Mouse (Mus musculus) liver, embryonic 14.5 days (tissue): ENCODE data around the gene Gm19935. TPM values are rescaled to one million over a fixed set of nuclear protein-coding genes. Genes with fewer than 3 reads are reported as not detected.

Source experiments
- ATAC-seq: fragments of 200-750 bp; cut with Nextera tagmentation; 2 replicates; pipeline ENCODE4 v1.8.0; 2017; ENCODE audit warnings: moderate number of reproducible peaks, mild to moderate bottlenecking, moderate library complexity; ENCODE audit not compliant: insufficient read depth
- DNase-seq, 3 experiments: peaks; one replicate each; pipeline ENCODE4 v3.0.0-alpha.2; 2012 to 2013; ENCODE audit warnings: low read depth in 3 of 3, low spot score in 3 of 3
- H3K27ac ChIP-seq: fragments of 300-500 bp; sonication (generic); 2 replicates; pipeline ENCODE4 v1.5.1; 2014; ENCODE audit warnings: moderate library complexity, mild to moderate bottlenecking, control low read depth, inconsistent platforms
- H3K27me3 ChIP-seq: fragments of 300-500 bp; sonication (generic); 2 replicates; pipeline ENCODE4 v1.6.1; 2014; ENCODE audit warnings: mild to moderate bottlenecking, low read length, moderate library complexity; ENCODE audit not compliant: control insufficient read depth, insufficient read depth
- H3K36me3 ChIP-seq: fragments of 300-500 bp; sonication (generic); replicated peaks from 2 replicates; pipeline ENCODE4 v1.6.1; 2014; ENCODE audit warnings: low read depth; ENCODE audit not compliant: control insufficient read depth, insufficient read depth
- H3K4me1 ChIP-seq, 2 experiments: fragments of 200-500 bp in 1 of 2; fragments of 300-500 bp in 1 of 2; sonication (generic) in 1 of 2; replicated peaks; 2 replicates each; pipeline ENCODE4 v1.6.1; 2012 to 2014; ENCODE audit warnings: antibody characterized with exemption in 1 of 2, inconsistent platforms in 1 of 2, low read length in 1 of 2; ENCODE audit not compliant: control insufficient read depth in 2 of 2, insufficient read depth in 2 of 2
- H3K4me2 ChIP-seq: fragments of 300-500 bp; sonication (generic); 2 replicates; pipeline ENCODE4 v1.6.1; 2014; ENCODE audit warnings: low read depth, mild to moderate bottlenecking, control low read depth, moderate library complexity
- H3K4me3 ChIP-seq, 2 experiments: fragments of 200-500 bp in 1 of 2; fragments of 300-500 bp in 1 of 2; sonication (generic) in 1 of 2; 2 replicates each; pipeline ENCODE4 v1.5.1; 2012 to 2014; ENCODE audit warnings: low read depth in 2 of 2, low read length in 2 of 2, mild to moderate bottlenecking in 2 of 2, control low read depth in 1 of 2, inconsistent platforms in 1 of 2, moderate library complexity in 1 of 2; ENCODE audit not compliant: insufficient read depth in 1 of 2
- H3K9ac ChIP-seq: fragments of 300-500 bp; sonication (generic); replicated peaks from 2 replicates; pipeline ENCODE4 v1.6.1; 2014; ENCODE audit warnings: mild to moderate bottlenecking, control low read depth, moderate library complexity
- H3K9me3 ChIP-seq: fragments of 300-500 bp; sonication (generic); 2 replicates; pipeline ENCODE4 v1.6.1; 2016; ENCODE audit warnings: low read length, mixed read lengths; ENCODE audit not compliant: control insufficient read depth
- CTCF ChIP-seq: IDR thresholded peaks from 2 replicates; pipeline ENCODE4 v1.5.1; 2016; ENCODE audit warnings: antibody characterized with exemption, low read depth, control low read depth
- EP300 ChIP-seq: IDR thresholded peaks from 2 replicates; pipeline ENCODE4 v1.6.1; 2016; ENCODE audit warnings: antibody characterized with exemption, low read depth
- WGBS: fragments of 180-500 bp; shearing (Covaris S2); extraction: QIAGEN DNeasy Blood & Tissue Kit; methylation state at CpG from one replicate; pipeline ENCODE4 v1.1.7; 2014; ENCODE audit not compliant: insufficient replicate concordance; 5-methylcytosine and 5-hydroxymethylcytosine counted together
- polyA plus RNA-seq, 2 experiments: library from polyadenylated mRNA; depleted of rRNA in 1 of 2; stranded (reverse) in 1 of 2; unstranded in 1 of 2; fragments of >200 nt; fragmentation: Nextera tagmentation in 1 of 2; extraction: Ambion mirVana in 1 of 2; gene quantifications; 2 replicates each; pipeline versions ENCODE4 v1.2.1 to v1.2.3; 2012 to 2014

Gene Gm19935
- polyA plus RNA-seq, 2 experiments, result not detected

GRCm38 (mm10) chr8:90856171-90856570, 39.0 kb upstream of the Gm19935 start:
- TF ChIP-seq CTCF, result no peak
- TF ChIP-seq EP300, result no peak
- Histone ChIP-seq H3K36me3 (no peaks in the 10 kb centered on the region), H3K27me3 (no peaks in the 10 kb centered on the region), H3K9me3 (no peaks in the 10 kb centered on the region), H3K4me1 (peaks cover 0 to 7% of the 10 kb centered on the region in 2 experiments; a peak in 2 of 4 replicates), H3K4me2 (no peak overlapping the region), H3K9ac (no peak overlapping the region), H3K4me3 (no peak overlapping the region), H3K27ac (no peak overlapping the region)
- DNase-seq (no peak), ATAC-seq (no peak)
- WGBS, result 58% methylated on average over 3 of the region's 3 CpGs

GRCm38 (mm10) chr8:90854671-90855161, 37.5 kb upstream of the Gm19935 start:
- TF ChIP-seq EP300 (no peak), CTCF (no peak)
- Histone ChIP-seq H3K36me3 (no peaks in the 10 kb centered on the region), H3K27ac (no peak overlapping the region), H3K4me2 (no peak overlapping the region), H3K4me1 (peaks cover 0 to 7% of the 10 kb centered on the region in 2 experiments; a peak in 2 of 4 replicates), H3K9ac (no peak overlapping the region), H3K27me3 (no peaks in the 10 kb centered on the region), H3K9me3 (no peaks in the 10 kb centered on the region), H3K4me3 (no peak overlapping the region)
- 12% methylated on average over 10 of the region's 10 CpGs for WGBS
- DNase-seq (no peak), ATAC-seq (no peak)

- DNase-seq, result no peak
- Histone ChIP-seq H3K4me1 (peaks cover 0 to 7% of the 10 kb centered on the region in 2 experiments; a peak in 2 of 4 replicates), H3K4me2 (no peak overlapping the region), H3K9ac (no peak overlapping the region), H3K27me3 (no peaks in the 10 kb centered on the region), H3K27ac (no peak overlapping the region), H3K4me3 (no peak overlapping the region), H3K36me3 (no peaks in the 10 kb centered on the region), H3K9me3 (no peaks in the 10 kb centered on the region)
- 66% methylated on average over 9 of the region's 9 CpGs for WGBS
- ATAC-seq, result no peak
- no peak for TF ChIP-seq EP300
- no peak for TF ChIP-seq CTCF
Measured at GRCm38 (mm10) chr8:90853971-90854670, 36.9 kb upstream of the Gm19935 start.

GRCm38 (mm10) chr8:90851544-90851943, 34.4 kb upstream of the Gm19935 start:
- Histone ChIP-seq H3K4me1 (peaks cover 0 to 7% of the 10 kb centered on the region in 2 experiments; a peak in 2 of 4 replicates), H3K9me3 (no peaks in the 10 kb centered on the region), H3K27ac (no peak overlapping the region), H3K27me3 (no peaks in the 10 kb centered on the region), H3K4me3 (no peak overlapping the region), H3K4me2 (no peak overlapping the region), H3K36me3 (no peaks in the 10 kb centered on the region), H3K9ac (no peak overlapping the region)
- TF ChIP-seq CTCF, result no peak
- no peak for TF ChIP-seq EP300
- WGBS, result 61% methylated on average over 8 of the region's 8 CpGs
- DNase-seq (no peak), ATAC-seq (no peak)

- DNase-seq (no peak), ATAC-seq (no peak)
- Histone ChIP-seq H3K27me3 (no peaks in the 10 kb centered on the region), H3K27ac (no peak overlapping the region), H3K9me3 (no peaks in the 10 kb centered on the region), H3K4me1 (peaks cover 0 to 7% of the 10 kb centered on the region in 2 experiments; a peak in 2 of 4 replicates), H3K9ac (no peak overlapping the region), H3K4me3 (no peak overlapping the region), H3K36me3 (no peaks in the 10 kb centered on the region), H3K4me2 (no peak overlapping the region)
- TF ChIP-seq EP300 (no peak), CTCF (no peak)
- 71% methylated on average over 11 of the region's 11 CpGs for WGBS
Measured at GRCm38 (mm10) chr8:90849462-90850050, 32.4 kb upstream of the Gm19935 start.
